Mouse (Mus musculus) stomach, embryonic 14.5 days (tissue): ENCODE results near the gene Dchs1. TPM values are rescaled to one million over a fixed set of nuclear protein-coding genes. Genes with fewer than 3 reads are reported as not detected.

Source experiments
- ATAC-seq: fragments of 200-750 bp; cut with Nextera tagmentation; 2 replicates; pipeline ENCODE4 v1.8.0; 2017; ENCODE audit warnings: low read depth, moderate TSS enrichment; ENCODE audit not compliant: insufficient number of reproducible peaks, insufficient read depth, low FRiP score
- H3K27ac ChIP-seq: fragments of 300-500 bp; sonication (generic); 2 replicates; pipeline ENCODE4 v1.5.1; 2014; ENCODE audit warnings: mild to moderate bottlenecking, low read length, moderate library complexity, mixed read lengths
- H3K27me3 ChIP-seq: fragments of 300-500 bp; sonication (generic); 2 replicates; pipeline ENCODE4 v1.6.1; 2014; ENCODE audit warnings: low read length, control low read depth, mixed read lengths; ENCODE audit not compliant: control insufficient read depth, insufficient read depth
- H3K36me3 ChIP-seq: fragments of 300-500 bp; sonication (generic); 2 replicates; pipeline ENCODE4 v1.6.1; 2014; ENCODE audit warnings: mild to moderate bottlenecking, control low read depth, low read length, moderate library complexity, mixed read lengths; ENCODE audit not compliant: control insufficient read depth, insufficient read depth
- H3K4me1 ChIP-seq: fragments of 300-500 bp; sonication (generic); 2 replicates; pipeline ENCODE4 v1.6.1; 2014; ENCODE audit warnings: low read length, control low read depth, mixed read lengths; ENCODE audit not compliant: control insufficient read depth, insufficient read depth
- H3K4me2 ChIP-seq: fragments of 300-500 bp; sonication (generic); replicated peaks from 2 replicates; pipeline ENCODE4 v1.6.1; 2014; ENCODE audit warnings: low read depth, low read length, control low read depth
- H3K4me3 ChIP-seq: fragments of 300-500 bp; sonication (generic); 2 replicates; pipeline ENCODE4 v1.5.1; 2014; ENCODE audit warnings: low read depth, low read length, control low read depth
- H3K9ac ChIP-seq: fragments of 300-500 bp; sonication (generic); replicated peaks from 2 replicates; pipeline ENCODE4 v1.6.1; 2014; ENCODE audit warnings: low read depth, mild to moderate bottlenecking, control low read depth, low read length, moderate library complexity, mixed read lengths
- H3K9me3 ChIP-seq: fragments of 300-500 bp; sonication (generic); 2 replicates; pipeline ENCODE4 v1.6.1; 2016; ENCODE audit warnings: low read depth, low read length, control low read depth; ENCODE audit not compliant: control insufficient read depth
- WGBS: fragments of 180-500 bp; shearing (Covaris S2); extraction: QIAGEN DNeasy Blood & Tissue Kit; methylation state at CpG from one replicate; pipeline ENCODE4 v1.1.7; 2014; 5-methylcytosine and 5-hydroxymethylcytosine counted together
- polyA plus RNA-seq: library from polyadenylated mRNA; unstranded; fragments of >200 nt; fragmentation: Nextera tagmentation; extraction: Ambion mirVana; gene quantifications from 2 replicates; pipeline ENCODE4 v1.2.1, GENCODE M21; 2014

Dchs1 gene
- polyA plus RNA-seq = 18.7 and 20.5 TPM in 2 replicates

- Histone ChIP-seq H3K9me3 (no peaks in the 10 kb centered on the region), H3K27me3 (no peaks in the 10 kb centered on the region), H3K27ac (peak within 1 kb of the TSS; percentile 89), H3K4me2 (peak within 1 kb of the TSS; percentile 70), H3K4me1 (peaks cover 23% of the 10 kb centered on the region), H3K4me3 (peak within 1 kb of the TSS; percentile 83), H3K9ac (peak within 1 kb of the TSS; percentile 98), H3K36me3 (no peaks in the 10 kb centered on the region)
- peak; percentile 82 for ATAC-seq
- WGBS = under 1% methylated on average over 63 of the region's 97 CpGs
These were observed at the start of gene Dchs1 for GRCm38 (mm10) chr7:105787285-105788140. TSS of gene Dchs1 (minus strand) at chr7:105787654.

- ATAC-seq = no peak
These were observed 36.8 kb upstream of the Dchs1 start for GRCm38 (mm10) chr7:105824281-105824680.

GRCm38 (mm10) chr7:105818483-105818882 is 31.0 kb upstream of the Dchs1 start:
- ATAC-seq = no peak

More at GRCm38 (mm10) chr7:105824281-105824680, 36.8 kb upstream of the Dchs1 start:
- H3K9me3 ChIP-seq = no peaks in the 10 kb centered on the region
- H3K36me3 ChIP-seq = no peaks in the 10 kb centered on the region
- no peak overlapping the region for H3K27ac ChIP-seq
- H3K4me3 ChIP-seq = no peak overlapping the region
- no peaks in the 10 kb centered on the region for H3K27me3 ChIP-seq
- no peak overlapping the region for H3K9ac ChIP-seq
- H3K4me1 ChIP-seq = no peaks in the 10 kb centered on the region
- H3K4me2 ChIP-seq = no peak overlapping the region
- WGBS = 78% methylated on average over 7 of the region's 7 CpGs

GRCm38 (mm10) chr7:105816736-105817135 is 29.3 kb upstream of the Dchs1 start:
- H3K9ac ChIP-seq = no peak overlapping the region
- no peaks in the 10 kb centered on the region for H3K36me3 ChIP-seq

More at GRCm38 (mm10) chr7:105818483-105818882, 31.0 kb upstream of the Dchs1 start:
- H3K9ac ChIP-seq = no peak overlapping the region
- H3K27ac ChIP-seq = no peak overlapping the region
- no peaks in the 10 kb centered on the region for H3K27me3 ChIP-seq
- H3K36me3 ChIP-seq = no peaks in the 10 kb centered on the region
- no peaks in the 10 kb centered on the region for H3K4me1 ChIP-seq
- H3K9me3 ChIP-seq = no peaks in the 10 kb centered on the region
- 4% methylated on average over 1 of the region's 1 CpGs for WGBS
- H3K4me2 ChIP-seq = no peak overlapping the region
- no peak overlapping the region for H3K4me3 ChIP-seq

GRCm38 (mm10) chr7:105813326-105813725 is 25.9 kb upstream of the Dchs1 start:
- H3K36me3 ChIP-seq = peaks cover 14% of the 10 kb centered on the region; the same call in 1 of the 2 replicates
- no peaks in the 10 kb centered on the region for H3K9me3 ChIP-seq
- 88% methylated on average over 3 of the region's 3 CpGs for WGBS
- H3K27ac ChIP-seq = no peak overlapping the region
- no peak overlapping the region for H3K4me3 ChIP-seq
- peaks cover 5% of the 10 kb centered on the region; the same call in 1 of the 2 replicates for H3K4me1 ChIP-seq
- no peak overlapping the region for H3K4me2 ChIP-seq
- H3K9ac ChIP-seq = no peak overlapping the region
- no peaks in the 10 kb centered on the region for H3K27me3 ChIP-seq
- ATAC-seq = no peak

More at GRCm38 (mm10) chr7:105816736-105817135, 29.3 kb upstream of the Dchs1 start:
- no peak overlapping the region for H3K27ac ChIP-seq
- no peak overlapping the region for H3K4me3 ChIP-seq
- H3K4me2 ChIP-seq = no peak overlapping the region
- H3K9me3 ChIP-seq = no peaks in the 10 kb centered on the region
- no peaks in the 10 kb centered on the region for H3K27me3 ChIP-seq
- no peaks in the 10 kb centered on the region for H3K4me1 ChIP-seq
- ATAC-seq = no peak

- H3K4me2 ChIP-seq = no peak overlapping the region
- no peak for ATAC-seq
These were observed 25.1 kb upstream of the Dchs1 start for GRCm38 (mm10) chr7:105812566-105812965.

GRCm38 (mm10) chr7:105811516-105811915 is 24.1 kb upstream of the Dchs1 start:
- Histone ChIP-seq H3K4me3 (peak overlapping the region; percentile 11; the same call in 1 of the 2 replicates), H3K9me3 (no peaks in the 10 kb centered on the region), H3K36me3 (peaks cover 19% of the 10 kb centered on the region; the same call in 1 of the 2 replicates), H3K9ac (no peak overlapping the region), H3K27me3 (no peaks in the 10 kb centered on the region), H3K4me2 (0 out of 2 replicates have a peak overlapping the region, but pooled peaks have one; percentile 12), H3K4me1 (peaks cover 5% of the 10 kb centered on the region; the same call in 1 of the 2 replicates), H3K27ac (no peak overlapping the region)
- ATAC-seq = no peak

More at GRCm38 (mm10) chr7:105812566-105812965, 25.1 kb upstream of the Dchs1 start:
- no peaks in the 10 kb centered on the region for H3K27me3 ChIP-seq
- H3K9me3 ChIP-seq = no peaks in the 10 kb centered on the region
- H3K4me3 ChIP-seq = no peak overlapping the region
- H3K27ac ChIP-seq = no peak overlapping the region
- peaks cover 5% of the 10 kb centered on the region; the same call in 1 of the 2 replicates for H3K4me1 ChIP-seq
- no peak overlapping the region for H3K9ac ChIP-seq
- WGBS = 88% methylated on average over 3 of the region's 3 CpGs
- peaks cover 19% of the 10 kb centered on the region; the same call in 1 of the 2 replicates for H3K36me3 ChIP-seq

GRCm38 (mm10) chr7:105810877-105811489 is 23.5 kb upstream of the Dchs1 start, which contains the start of gene Mrpl17:
TSS of gene Mrpl17 (minus strand) at chr7:105811099.
- no peaks in the 10 kb centered on the region for H3K27me3 ChIP-seq
- under 1% methylated on average over 51 of the region's 52 CpGs for WGBS
- peak within 1 kb of the TSS; percentile 48 for H3K4me2 ChIP-seq
- peak; percentile 98 for ATAC-seq
- peak within 1 kb of the TSS; percentile 87 for H3K27ac ChIP-seq
- H3K36me3 ChIP-seq = peaks cover 19% of the 10 kb centered on the region; the same call in 1 of the 2 replicates
- peak within 1 kb of the TSS; percentile 72 for H3K4me3 ChIP-seq
- no peaks in the 10 kb centered on the region for H3K9me3 ChIP-seq
- peaks cover 5% of the 10 kb centered on the region; the same call in 1 of the 2 replicates for H3K4me1 ChIP-seq
- peak within 1 kb of the TSS; percentile 70 for H3K9ac ChIP-seq
